Mouse (Mus musculus) lung, adult 2 months (tissue): Measurements from ENCODE around the gene Il27ra.

ENCODE experiments used
- CTCF ChIP-seq: fragments of 200-500 bp; IDR thresholded peaks from 2 replicates; pipeline ENCODE4 v1.5.1; 2011; ENCODE audit warnings: mild to moderate bottlenecking, low read length, control low read depth; ENCODE audit not compliant: insufficient read depth
- POLR2A ChIP-seq: fragments of 200-500 bp; IDR thresholded peaks from 2 replicates; pipeline ENCODE4 v1.6.1; 2011; ENCODE audit warnings: low read depth, mild to moderate bottlenecking, control low read depth, low read length, borderline replicate concordance; ENCODE audit errors: extremely low read depth

DNA sequence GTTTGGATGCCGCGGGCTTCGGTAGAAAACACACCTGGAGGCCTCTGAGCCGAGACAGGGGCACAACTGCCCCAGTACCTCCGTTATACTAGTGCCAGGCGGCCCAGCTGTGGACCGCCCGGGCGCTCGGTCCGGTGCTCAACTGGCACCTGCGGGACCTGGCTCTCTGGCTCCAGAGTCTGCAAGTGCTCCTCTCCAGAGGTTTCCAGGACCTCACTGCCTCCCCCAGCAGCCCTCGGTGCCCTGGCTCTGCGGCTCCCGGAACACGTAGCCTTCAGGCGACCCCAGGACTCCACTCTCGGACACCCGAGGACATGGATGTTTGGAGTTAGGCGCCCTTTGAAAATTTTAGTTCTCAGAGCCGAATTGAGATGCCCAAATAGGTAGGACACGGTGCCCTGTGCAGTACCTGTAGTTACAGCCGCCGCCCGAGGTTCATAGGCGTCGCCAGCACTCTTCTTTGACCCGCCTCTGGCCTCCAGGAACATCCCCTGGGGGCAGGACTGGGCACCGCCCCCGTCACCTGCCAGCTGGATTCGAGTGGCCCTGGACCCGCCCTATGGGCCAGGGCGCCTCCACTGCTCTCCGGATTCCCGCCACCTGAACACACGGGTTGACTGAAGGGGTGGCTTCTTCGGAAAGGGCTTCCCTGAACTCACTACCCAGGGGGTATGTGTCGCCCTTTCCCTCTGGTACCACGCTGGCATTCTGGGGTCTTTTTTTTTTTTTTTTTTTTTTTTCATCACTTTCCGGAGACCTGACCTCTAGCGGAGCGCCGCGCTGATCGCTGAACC lies 30.5 kb downstream of the Il27ra start, which contains the start of gene 2210011C24Rik:
- TF ChIP-seq POLR2A (peak; percentile 34; the same call in 1 of the 2 replicates), CTCF (no peak)
